Mouse (Mus musculus): ENCODE results near the gene Tmco5. TPM values are rescaled to one million over a fixed set of nuclear protein-coding genes. Genes with fewer than 3 reads are reported as not detected.
"Not testable (repeated sequence)": the region's sequence is repeated elsewhere in the genome, so short reads cannot be mapped to it uniquely, and the experiment has no call there.

Gene Tmco5
- polyA plus RNA-seq, 1 experiment from 2014 or later, result not detected

- H3K9ac ChIP-seq, result no peak overlapping the region
- ATAC-seq (ENCODE audit: low FRiP score), result no peak
- no peaks in the 10 kb centered on the region for H3K4me1 ChIP-seq
- no peak overlapping the region for H3K4me3 ChIP-seq (replicated peaks)
- WGBS, result 71% methylated on average over 5 of the region's 5 CpGs
- H3K27ac ChIP-seq, result no peak overlapping the region
- H3K4me2 ChIP-seq, result no peak overlapping the region
- H3K27me3 ChIP-seq, result no peaks in the 10 kb centered on the region
- 0 out of 2 replicates have a peak, but pooled peaks cover 5% of the 10 kb centered on the region for H3K9me3 ChIP-seq
- H3K36me3 ChIP-seq (replicated peaks), result no peaks in the 10 kb centered on the region
Observed at GRCm38 (mm10) chr2:116925230-116925629, 46.7 kb downstream of the Tmco5 start.

- no peaks in the 10 kb centered on the region for H3K36me3 ChIP-seq (replicated peaks)
- no peaks in the 10 kb centered on the region for H3K4me1 ChIP-seq
- 90% methylated on average over 7 of the region's 7 CpGs for WGBS
- H3K9me3 ChIP-seq, result no peaks in the 10 kb centered on the region
- H3K27me3 ChIP-seq, result no peaks in the 10 kb centered on the region
- H3K27ac ChIP-seq, result no peak overlapping the region
- ATAC-seq (ENCODE audit: low FRiP score), result no peak
- H3K4me3 ChIP-seq (replicated peaks), result no peak overlapping the region
- no peak overlapping the region for H3K4me2 ChIP-seq
- no peak overlapping the region for H3K9ac ChIP-seq
Observed at GRCm38 (mm10) chr2:116932218-116932617, 53.7 kb downstream of the Tmco5 start.

- ATAC-seq (ENCODE audit: low FRiP score); H3K4me1 ChIP-seq; H3K4me3 ChIP-seq (replicated peaks); H3K9me3 ChIP-seq; H3K9ac ChIP-seq; H3K36me3 ChIP-seq (replicated peaks); H3K27ac ChIP-seq; H3K4me2 ChIP-seq; H3K27me3 ChIP-seq: not testable (repeated sequence)
- 100% methylated on average over 1 of the region's 1 CpGs for WGBS
Observed at GRCm38 (mm10) chr2:116934236-116934635, 55.7 kb downstream of the Tmco5 start.

- Histone ChIP-seq H3K27me3 (no peaks in the 10 kb centered on the region), H3K9ac (no peak overlapping the region), H3K9me3 (no peaks in the 10 kb centered on the region), H3K36me3 (replicated peaks) (no peaks in the 10 kb centered on the region), H3K27ac (no peak overlapping the region), H3K4me3 (replicated peaks) (no peak overlapping the region), H3K4me2 (no peak overlapping the region), H3K4me1 (no peaks in the 10 kb centered on the region)
- no peak for ATAC-seq (ENCODE audit: low FRiP score)
Observed at GRCm38 (mm10) chr2:116934776-116935175, 56.3 kb downstream of the Tmco5 start.

GRCm38 (mm10) chr2:116936371-116936770, 57.9 kb downstream of the Tmco5 start:
- Histone ChIP-seq H3K9me3 (no peaks in the 10 kb centered on the region), H3K9ac (no peak overlapping the region), H3K4me2 (no peak overlapping the region), H3K27ac (no peak overlapping the region), H3K36me3 (replicated peaks) (no peaks in the 10 kb centered on the region), H3K27me3 (no peaks in the 10 kb centered on the region), H3K4me1 (no peaks in the 10 kb centered on the region), H3K4me3 (replicated peaks) (no peak overlapping the region)
- no peak for ATAC-seq (ENCODE audit: low FRiP score)
- WGBS, result 61% methylated on average over 2 of the region's 2 CpGs

- 90% methylated on average over 1 of the region's 1 CpGs for WGBS
- no peak overlapping the region for H3K4me2 ChIP-seq
- no peaks in the 10 kb centered on the region for H3K36me3 ChIP-seq (replicated peaks)
- H3K9me3 ChIP-seq, result no peaks in the 10 kb centered on the region
- no peak for ATAC-seq (ENCODE audit: low FRiP score)
- no peak overlapping the region for H3K9ac ChIP-seq
- no peaks in the 10 kb centered on the region for H3K4me1 ChIP-seq
- H3K4me3 ChIP-seq (replicated peaks), result no peak overlapping the region
- H3K27ac ChIP-seq, result no peak overlapping the region
- H3K27me3 ChIP-seq, result no peaks in the 10 kb centered on the region
Observed at GRCm38 (mm10) chr2:116937166-116937565, 58.7 kb downstream of the Tmco5 start.

- H3K27me3 ChIP-seq, result no peaks in the 10 kb centered on the region
- no peak overlapping the region for H3K9ac ChIP-seq
- no peaks in the 10 kb centered on the region for H3K9me3 ChIP-seq
- H3K27ac ChIP-seq, result no peak overlapping the region
- no peak for ATAC-seq (ENCODE audit: low FRiP score)
- WGBS, result 93% methylated on average over 3 of the region's 3 CpGs
- H3K4me2 ChIP-seq, result no peak overlapping the region
- 0 out of 2 replicates have a peak, but pooled peaks cover 4% of the 10 kb centered on the region for H3K4me1 ChIP-seq
- H3K36me3 ChIP-seq (replicated peaks), result no peaks in the 10 kb centered on the region
- no peak overlapping the region for H3K4me3 ChIP-seq (replicated peaks)
Observed at GRCm38 (mm10) chr2:116941816-116942215, 63.3 kb downstream of the Tmco5 start.

Other genes with a start within 250 kb of the Tmco5 start
- gene Spred1, start 242.7 kb downstream of the Tmco5 start, polyA plus RNA-seq (2016; fragmentation: Nextera tagmentation; extraction: Ambion mirVana), result 13.5 and 19.5 TPM in 2 replicates